Mouse (Mus musculus) kidney, embryonic 14.5 days (tissue): ENCODE measurements around the gene 1700109H08Rik. TPM values are rescaled to one million over a fixed set of nuclear protein-coding genes. Genes with fewer than 3 reads are reported as not detected.
"Not testable (repeated sequence)": the region's sequence is repeated elsewhere in the genome, so short reads cannot be mapped to it uniquely, and the experiment has no call there.

Experiments
- ATAC-seq: fragments of 200-750 bp; cut with Nextera tagmentation; 2 replicates; pipeline ENCODE4 v1.8.0; 2017; ENCODE audit warnings: moderate number of reproducible peaks, mild to moderate bottlenecking, moderate TSS enrichment, moderate library complexity; ENCODE audit not compliant: low FRiP score, low TSS enrichment
- H3K27ac ChIP-seq: fragments of 300-500 bp; sonication (generic); 2 replicates; pipeline ENCODE4 v1.5.1; 2014; ENCODE audit warnings: low read depth, mild to moderate bottlenecking, low read length, moderate library complexity, mixed read lengths
- H3K27me3 ChIP-seq: fragments of 300-500 bp; sonication (generic); 2 replicates; pipeline ENCODE4 v1.6.1; 2014; ENCODE audit warnings: mild to moderate bottlenecking, low read length; ENCODE audit not compliant: control insufficient read depth, insufficient read depth
- H3K36me3 ChIP-seq: fragments of 300-500 bp; sonication (generic); 2 replicates; pipeline ENCODE4 v1.6.1; 2014; ENCODE audit warnings: low read length, mixed read lengths; ENCODE audit not compliant: control insufficient read depth, insufficient read depth
- H3K4me1 ChIP-seq: fragments of 300-500 bp; sonication (generic); 2 replicates; pipeline ENCODE4 v1.6.1; 2014; ENCODE audit warnings: low read length, mixed read lengths; ENCODE audit not compliant: control insufficient read depth, insufficient read depth
- H3K4me2 ChIP-seq: fragments of 300-500 bp; sonication (generic); replicated peaks from 2 replicates; pipeline ENCODE4 v1.6.1; 2014; ENCODE audit warnings: low read depth, mild to moderate bottlenecking, low read length
- H3K4me3 ChIP-seq: fragments of 300-500 bp; sonication (generic); 2 replicates; pipeline ENCODE4 v1.5.1; 2014; ENCODE audit warnings: mild to moderate bottlenecking, low read length
- H3K9ac ChIP-seq: fragments of 300-500 bp; sonication (generic); 2 replicates; pipeline ENCODE4 v1.6.1; 2014; ENCODE audit warnings: low read depth, mild to moderate bottlenecking, low read length, moderate library complexity
- H3K9me3 ChIP-seq: fragments of 300-500 bp; sonication (generic); 2 replicates; pipeline ENCODE4 v1.6.1; 2016; ENCODE audit warnings: low read length; ENCODE audit not compliant: control insufficient read depth
- WGBS: fragments of 180-500 bp; shearing (Covaris S2); extraction: QIAGEN DNeasy Blood & Tissue Kit; methylation state at CpG from one replicate; pipeline ENCODE4 v1.1.7; 2014; 5-methylcytosine and 5-hydroxymethylcytosine counted together
- polyA plus RNA-seq: library from polyadenylated mRNA; unstranded; fragments of >200 nt; fragmentation: Nextera tagmentation; extraction: Ambion mirVana; gene quantifications from 2 replicates; pipeline ENCODE4 v1.2.1, GENCODE M21; 2014

The 1700109H08Rik gene
- polyA plus RNA-seq, 1 experiment from 2014 or later = 4.1 TPM

GRCm38 (mm10) chr5:3595693-3596398, 24.5 kb downstream of the 1700109H08Rik start, which contains the start of gene Pex1:
Gene Pex1 (plus strand): TSS chr5:3596066.
- no peak within 1 kb of the TSS for H3K27ac ChIP-seq
- peak within 1 kb of the TSS; percentile 73 for H3K4me2 ChIP-seq
- H3K36me3 ChIP-seq = peaks cover 9% of the 10 kb centered on the region; the same call in 1 of the 2 replicates
- H3K9ac ChIP-seq = peak within 1 kb of the TSS; percentile 78
- H3K27me3 ChIP-seq = no peaks in the 10 kb centered on the region
- ATAC-seq = peak; percentile 99
- H3K4me3 ChIP-seq = peak within 1 kb of the TSS; percentile 87
- H3K9me3 ChIP-seq = no peaks in the 10 kb centered on the region
- peaks cover 8% of the 10 kb centered on the region for H3K4me1 ChIP-seq
- WGBS = under 1% methylated on average over 49 of the region's 50 CpGs

GRCm38 (mm10) chr5:3596399-3596766, 25.0 kb downstream of the 1700109H08Rik start, which contains the start of gene Rbm48:
Gene Rbm48 (minus strand): TSS chr5:3596585.
- ATAC-seq = peak; percentile 81
- Histone ChIP-seq H3K36me3 (peaks cover 3% of the 10 kb centered on the region; the same call in 1 of the 2 replicates), H3K9ac (peak within 1 kb of the TSS; percentile 78), H3K4me2 (peak within 1 kb of the TSS; percentile 73), H3K9me3 (no peaks in the 10 kb centered on the region), H3K4me1 (peaks cover 8% of the 10 kb centered on the region), H3K27ac (no peak within 1 kb of the TSS), H3K4me3 (peak within 1 kb of the TSS; percentile 87), H3K27me3 (no peaks in the 10 kb centered on the region)
- under 1% methylated on average over 31 of the region's 31 CpGs for WGBS

- H3K4me2 ChIP-seq = peak overlapping the region; percentile 61
- no peaks in the 10 kb centered on the region for H3K27me3 ChIP-seq
- no peaks in the 10 kb centered on the region for H3K9me3 ChIP-seq
- H3K4me3 ChIP-seq = peak overlapping the region; percentile 87
- no peaks in the 10 kb centered on the region; the same call in 1 of the 2 replicates for H3K36me3 ChIP-seq
- no peak for ATAC-seq
- peaks cover 8% of the 10 kb centered on the region for H3K4me1 ChIP-seq
- H3K9ac ChIP-seq = no peak overlapping the region; the same call in 1 of the 2 replicates
- no peak overlapping the region for H3K27ac ChIP-seq
These were observed 25.8 kb downstream of the 1700109H08Rik start for GRCm38 (mm10) chr5:3597171-3597570.

- H3K9me3 ChIP-seq = no peaks in the 10 kb centered on the region
- ATAC-seq = no peak
- no peaks in the 10 kb centered on the region for H3K27me3 ChIP-seq
- no peak overlapping the region for H3K9ac ChIP-seq
- H3K27ac ChIP-seq = no peak overlapping the region
- no peak overlapping the region for H3K4me2 ChIP-seq
- 79% methylated on average over 5 of the region's 5 CpGs for WGBS
- peaks cover 8% of the 10 kb centered on the region for H3K4me1 ChIP-seq
- H3K36me3 ChIP-seq = no peaks in the 10 kb centered on the region
- no peak overlapping the region for H3K4me3 ChIP-seq
These were observed 27.4 kb downstream of the 1700109H08Rik start for GRCm38 (mm10) chr5:3598766-3599165.

- Histone ChIP-seq H3K4me1 (0 out of 2 replicates have a peak, but pooled peaks cover under 1% of the 10 kb centered on the region), H3K27me3 (no peaks in the 10 kb centered on the region), H3K9me3 (no peaks in the 10 kb centered on the region), H3K27ac (no peak overlapping the region), H3K36me3 (peaks cover 7% of the 10 kb centered on the region; the same call in 1 of the 2 replicates), H3K9ac (no peak overlapping the region), H3K4me2 (no peak overlapping the region), H3K4me3 (no peak overlapping the region)
- 84% methylated on average over 1 of the region's 1 CpGs for WGBS
- ATAC-seq = no peak
These were observed 28.9 kb downstream of the 1700109H08Rik start for GRCm38 (mm10) chr5:3600298-3600697.

GRCm38 (mm10) chr5:3600790-3601189, 29.4 kb downstream of the 1700109H08Rik start:
- no peaks in the 10 kb centered on the region for H3K27me3 ChIP-seq
- H3K4me1 ChIP-seq = no peaks in the 10 kb centered on the region
- no peak overlapping the region for H3K4me2 ChIP-seq
- peaks cover 12% of the 10 kb centered on the region for H3K36me3 ChIP-seq
- no peak for ATAC-seq
- H3K9me3 ChIP-seq = no peaks in the 10 kb centered on the region
- H3K4me3 ChIP-seq = no peak overlapping the region
- 95% methylated on average over 3 of the region's 3 CpGs for WGBS
- H3K27ac ChIP-seq = no peak overlapping the region
- H3K9ac ChIP-seq = no peak overlapping the region

GRCm38 (mm10) chr5:3607114-3607513, 35.7 kb downstream of the 1700109H08Rik start:
- Histone ChIP-seq H3K4me3 (no peak overlapping the region), H3K36me3 (peaks cover 35% of the 10 kb centered on the region), H3K9me3 (no peaks in the 10 kb centered on the region), H3K27me3 (no peaks in the 10 kb centered on the region), H3K27ac (no peak overlapping the region), H3K4me2 (no peak overlapping the region), H3K9ac (no peak overlapping the region), H3K4me1 (no peaks in the 10 kb centered on the region)
- no peak for ATAC-seq
- WGBS = 94% methylated on average over 9 of the region's 9 CpGs

- ATAC-seq = no peak
- WGBS = 95% methylated on average over 7 of the region's 7 CpGs
- Histone ChIP-seq H3K27ac (no peak overlapping the region), H3K27me3 (no peaks in the 10 kb centered on the region), H3K4me1 (no peaks in the 10 kb centered on the region), H3K9me3 (no peaks in the 10 kb centered on the region), H3K36me3 (peaks cover 34% of the 10 kb centered on the region), H3K4me2 (no peak overlapping the region), H3K9ac (no peak overlapping the region), H3K4me3 (no peak overlapping the region)
These were observed 37.9 kb downstream of the 1700109H08Rik start for GRCm38 (mm10) chr5:3609241-3609640.

GRCm38 (mm10) chr5:3611835-3612234, 40.5 kb downstream of the 1700109H08Rik start:
- not testable (repeated sequence) for H3K9ac ChIP-seq, H3K4me2 ChIP-seq, H3K4me3 ChIP-seq, H3K27me3 ChIP-seq, H3K9me3 ChIP-seq, ATAC-seq, H3K4me1 ChIP-seq, H3K27ac ChIP-seq
- H3K36me3 ChIP-seq = peaks cover 17% of the 10 kb centered on the region
- 88% methylated on average over 2 of the region's 2 CpGs for WGBS
